Mouse (Mus musculus) hindbrain, embryonic 14.5 days (tissue): ENCODE measurements at regions not wholly inside any gene's neighbourhood (a gene's known extent, or its start where the extent isn't known, plus 50 kb on each side); places are given as distances from the start of the nearest gene placed in this dataset.
"Not testable (repeated sequence)": the region's sequence is repeated elsewhere in the genome, so short reads cannot be mapped to it uniquely, and the experiment has no call there.

Source experiments
- ATAC-seq: fragments of 200-750 bp; cut with Nextera tagmentation; 2 replicates; pipeline ENCODE4 v1.8.0; 2017; ENCODE audit warnings: moderate number of reproducible peaks, mild to moderate bottlenecking, moderate TSS enrichment, moderate library complexity; ENCODE audit not compliant: low FRiP score
- DNase-seq: peaks from one replicate; pipeline ENCODE4 v3.0.0-alpha.2; 2015; ENCODE audit warnings: low spot score
- H3K27ac ChIP-seq: fragments of 300-500 bp; sonication (generic); 2 replicates; pipeline ENCODE4 v1.5.1; 2014; ENCODE audit warnings: mild to moderate bottlenecking, moderate library complexity
- H3K27me3 ChIP-seq: fragments of 300-500 bp; sonication (generic); 2 replicates; pipeline ENCODE4 v1.6.1; 2014; ENCODE audit warnings: mild to moderate bottlenecking, low read length, mixed read lengths; ENCODE audit not compliant: control insufficient read depth, insufficient read depth
- H3K36me3 ChIP-seq: fragments of 300-500 bp; sonication (generic); replicated peaks from 2 replicates; pipeline ENCODE4 v1.6.1; 2014; ENCODE audit not compliant: control insufficient read depth, insufficient read depth
- H3K4me1 ChIP-seq: fragments of 300-500 bp; sonication (generic); replicated peaks from 2 replicates; pipeline ENCODE4 v1.6.1; 2014; ENCODE audit warnings: antibody characterized with exemption, low read length, mixed read lengths; ENCODE audit not compliant: control insufficient read depth, insufficient read depth
- H3K4me2 ChIP-seq: fragments of 300-500 bp; sonication (generic); replicated peaks from 2 replicates; pipeline ENCODE4 v1.6.1; 2014; ENCODE audit warnings: mild to moderate bottlenecking, moderate library complexity
- H3K4me3 ChIP-seq: fragments of 300-500 bp; sonication (generic); replicated peaks from 2 replicates; pipeline ENCODE4 v1.5.1; 2014; ENCODE audit warnings: mild to moderate bottlenecking, low read length
- H3K9ac ChIP-seq: fragments of 300-500 bp; sonication (generic); 2 replicates; pipeline ENCODE4 v1.6.1; 2014
- H3K9me3 ChIP-seq: fragments of 300-500 bp; sonication (generic); 2 replicates; pipeline ENCODE4 v1.6.1; 2016; ENCODE audit warnings: low read length; ENCODE audit not compliant: control insufficient read depth
- WGBS: fragments of 180-500 bp; shearing (Covaris S2); extraction: QIAGEN DNeasy Blood & Tissue Kit; methylation state at CpG from one replicate; pipeline ENCODE4 v1.1.7; 2014; 5-methylcytosine and 5-hydroxymethylcytosine counted together

GRCm38 (mm10) chr17:47239086-47239485, 129.6 kb upstream of the Mrps10 start:
- peaks cover 15% of the 10 kb centered on the region; the same call in 1 of the 2 replicates for H3K36me3 ChIP-seq
- WGBS, result 92% methylated on average over 4 of the region's 4 CpGs
- no peaks in the 10 kb centered on the region for H3K9me3 ChIP-seq
- H3K4me3 ChIP-seq, result no peak overlapping the region
- H3K27ac ChIP-seq, result no peak overlapping the region
- ATAC-seq (no peak), DNase-seq (no peak)
- no peaks in the 10 kb centered on the region for H3K27me3 ChIP-seq
- H3K4me2 ChIP-seq, result no peak overlapping the region
- H3K9ac ChIP-seq, result no peak overlapping the region
- H3K4me1 ChIP-seq, result no peaks in the 10 kb centered on the region

GRCm38 (mm10) chr17:47237881-47238280, 130.8 kb upstream of the Mrps10 start:
- H3K27me3 ChIP-seq, H3K27ac ChIP-seq, H3K9ac ChIP-seq, DNase-seq, ATAC-seq, H3K4me3 ChIP-seq, H3K4me1 ChIP-seq, H3K4me2 ChIP-seq, H3K9me3 ChIP-seq: not testable (repeated sequence)
- 98% methylated on average over 3 of the region's 3 CpGs for WGBS
- peaks cover 15% of the 10 kb centered on the region; the same call in 1 of the 2 replicates for H3K36me3 ChIP-seq

GRCm38 (mm10) chr17:47234343-47234742, 134.3 kb upstream of the Mrps10 start:
- DNase-seq (no peak), ATAC-seq (no peak)
- Histone ChIP-seq H3K4me1 (no peaks in the 10 kb centered on the region), H3K4me2 (no peak overlapping the region), H3K27ac (no peak overlapping the region), H3K27me3 (no peaks in the 10 kb centered on the region), H3K9me3 (no peaks in the 10 kb centered on the region), H3K36me3 (peaks cover 17% of the 10 kb centered on the region), H3K9ac (no peak overlapping the region), H3K4me3 (no peak overlapping the region)
- 94% methylated on average over 11 of the region's 11 CpGs for WGBS

DNA sequence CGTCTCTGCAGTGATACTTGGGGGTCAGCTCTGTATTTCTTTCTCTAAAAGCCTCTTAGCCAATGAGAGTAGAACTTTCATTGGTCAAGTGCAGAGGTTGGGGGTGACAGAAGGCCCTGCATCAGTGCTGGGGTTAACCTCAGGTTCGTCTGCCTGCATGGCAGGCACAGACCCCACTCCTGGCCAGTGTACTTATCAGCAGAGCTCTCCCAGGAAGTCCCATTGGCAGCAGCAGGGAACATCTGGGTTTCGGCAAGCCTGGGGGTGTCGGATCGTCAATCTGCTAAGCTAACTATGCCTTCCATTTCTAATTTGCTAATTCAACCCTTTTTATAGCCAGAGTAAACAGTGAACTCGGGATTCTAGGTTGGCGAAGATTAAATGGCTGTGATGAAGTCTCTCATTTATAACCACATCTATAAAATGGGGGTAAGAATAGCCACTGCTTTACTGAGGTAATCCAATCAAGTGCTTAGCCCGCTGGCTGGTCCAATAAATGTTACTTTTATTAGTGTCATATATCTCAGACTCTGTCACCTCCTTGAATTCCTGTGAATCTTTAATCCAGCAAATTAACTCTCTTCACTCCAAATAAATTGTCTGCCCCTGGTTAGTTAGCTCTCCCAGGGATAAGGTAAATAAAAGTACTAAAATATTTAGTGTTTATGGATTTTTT, 135.5 kb upstream of the Mrps10 start:
- Histone ChIP-seq H3K4me2 (no peak overlapping the region), H3K4me1 (no peaks in the 10 kb centered on the region), H3K9ac (no peak overlapping the region), H3K27ac (no peak overlapping the region), H3K27me3 (no peaks in the 10 kb centered on the region), H3K36me3 (peaks cover 17% of the 10 kb centered on the region), H3K9me3 (no peaks in the 10 kb centered on the region), H3K4me3 (no peak overlapping the region)
- ATAC-seq (no peak), DNase-seq (no peak)
- WGBS, result 75% methylated on average over 8 of the region's 8 CpGs

DNA sequence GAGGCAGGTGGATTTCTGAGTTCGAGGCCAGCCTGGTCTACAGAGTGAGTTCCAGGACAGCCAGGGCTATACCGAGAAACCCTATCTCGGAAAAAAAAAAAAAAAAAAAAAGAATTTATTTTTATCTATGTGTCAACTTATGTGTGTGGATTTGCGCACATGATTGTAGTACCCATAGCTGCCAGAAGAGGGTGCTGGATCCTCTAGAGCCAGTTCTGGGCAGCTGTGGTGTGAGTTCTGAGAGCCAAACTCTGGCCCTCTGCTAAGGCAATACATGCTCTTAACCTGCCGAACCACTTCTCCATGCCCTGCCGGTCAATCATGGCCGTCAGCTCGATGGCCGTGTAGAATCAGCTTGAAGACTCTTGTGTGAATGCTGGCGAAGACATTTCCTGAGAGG, 138.0 kb upstream of the Mrps10 start:
- Histone ChIP-seq H3K4me1 (no peaks in the 10 kb centered on the region; the same call in 1 of the 2 replicates), H3K4me3 (no peak overlapping the region), H3K9ac (no peak overlapping the region), H3K4me2 (no peak overlapping the region), H3K27ac (no peak overlapping the region), H3K36me3 (peaks cover 11% of the 10 kb centered on the region), H3K9me3 (no peaks in the 10 kb centered on the region), H3K27me3 (no peaks in the 10 kb centered on the region)
- ATAC-seq (no peak), DNase-seq (no peak)
- WGBS, result 98% methylated on average over 10 of the region's 10 CpGs

GRCm38 (mm10) chr17:47226391-47226790, 142.3 kb upstream of the Mrps10 start:
- peaks cover 6% of the 10 kb centered on the region; the same call in 1 of the 2 replicates for H3K36me3 ChIP-seq
- H3K9ac ChIP-seq, result no peak overlapping the region
- DNase-seq (no peak), ATAC-seq (no peak)
- no peak overlapping the region for H3K4me3 ChIP-seq
- H3K27ac ChIP-seq, result no peak overlapping the region
- WGBS, result 74% methylated on average over 11 of the region's 11 CpGs
- H3K4me1 ChIP-seq, result no peaks in the 10 kb centered on the region; the same call in 1 of the 2 replicates
- no peaks in the 10 kb centered on the region for H3K27me3 ChIP-seq
- H3K4me2 ChIP-seq, result no peak overlapping the region
- H3K9me3 ChIP-seq, result no peaks in the 10 kb centered on the region

GRCm38 (mm10) chr17:47225306-47226269, 143.1 kb upstream of the Mrps10 start:
- ATAC-seq (no peak), DNase-seq (no peak)
- H3K4me1 ChIP-seq, result no peaks in the 10 kb centered on the region; the same call in 1 of the 2 replicates
- no peak overlapping the region for H3K4me3 ChIP-seq
- H3K36me3 ChIP-seq, result no peaks in the 10 kb centered on the region
- H3K27me3 ChIP-seq, result no peaks in the 10 kb centered on the region
- no peaks in the 10 kb centered on the region for H3K9me3 ChIP-seq
- no peak overlapping the region for H3K27ac ChIP-seq
- H3K4me2 ChIP-seq, result no peak overlapping the region
- no peak overlapping the region for H3K9ac ChIP-seq
- WGBS, result 67% methylated on average over 18 of the region's 18 CpGs

DNA sequence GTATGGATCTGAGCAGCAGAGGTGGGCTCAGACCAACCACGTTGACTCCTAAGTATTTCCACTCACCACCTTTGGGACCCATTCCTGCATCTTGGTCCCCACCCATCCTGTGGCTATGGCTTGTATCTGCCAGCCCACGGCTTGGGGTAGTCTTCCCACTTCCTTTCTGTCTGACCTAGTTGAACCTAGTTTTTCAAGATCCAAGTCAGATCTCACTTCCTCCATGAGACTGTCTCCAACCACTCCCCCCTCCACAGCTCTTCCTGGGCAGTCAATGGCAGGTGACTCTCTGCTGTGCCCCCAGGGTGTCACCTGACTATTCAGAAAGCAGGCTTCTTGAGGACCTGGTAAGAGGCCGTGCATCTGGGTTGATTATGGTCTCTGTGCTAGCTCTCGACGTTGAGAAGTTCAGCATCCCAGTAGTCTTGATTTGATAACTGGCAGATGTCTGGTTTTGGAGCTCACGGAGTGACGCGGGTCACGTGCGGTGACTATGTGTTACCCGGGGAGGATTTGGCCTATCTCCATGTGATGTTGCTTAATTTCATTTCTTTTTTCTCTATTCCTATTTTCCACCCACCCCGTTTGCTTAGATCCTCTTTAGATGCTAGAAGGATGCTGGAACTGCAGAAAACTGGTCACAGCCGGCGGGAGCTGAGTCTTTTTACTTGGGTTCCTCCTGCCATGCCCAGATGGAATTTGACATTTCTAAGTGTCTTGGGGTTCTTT, 147.5 kb upstream of the Mrps10 start:
- Histone ChIP-seq H3K4me1 (no peaks in the 10 kb centered on the region; the same call in 1 of the 2 replicates), H3K36me3 (no peaks in the 10 kb centered on the region), H3K27me3 (no peaks in the 10 kb centered on the region), H3K4me3 (no peak overlapping the region), H3K27ac (no peak overlapping the region), H3K9me3 (no peaks in the 10 kb centered on the region), H3K9ac (no peak overlapping the region), H3K4me2 (no peak overlapping the region)
- ATAC-seq, result no peak
- DNase-seq, result no peak
- WGBS, result 94% methylated on average over 14 of the region's 14 CpGs

- no peak for ATAC-seq
Observed at GRCm38 (mm10) chr17:47219846-47220245, 148.8 kb upstream of the Mrps10 start.

More at GRCm38 (mm10) chr17:47219846-47220245, 148.8 kb upstream of the Mrps10 start:
- H3K27ac ChIP-seq, result no peak overlapping the region
- no peaks in the 10 kb centered on the region for H3K36me3 ChIP-seq
- H3K4me1 ChIP-seq, result no peaks in the 10 kb centered on the region
- 94% methylated on average over 2 of the region's 2 CpGs for WGBS
- H3K27me3 ChIP-seq, result no peaks in the 10 kb centered on the region
- H3K9ac ChIP-seq, result no peak overlapping the region
- no peak overlapping the region for H3K4me2 ChIP-seq
- no peaks in the 10 kb centered on the region for H3K9me3 ChIP-seq
- no peak overlapping the region for H3K4me3 ChIP-seq
- DNase-seq, result no peak
